Mouse (Mus musculus): ENCODE results near the gene Pramef8. TPM values are rescaled to one million over a fixed set of nuclear protein-coding genes. Genes with fewer than 3 reads are reported as not detected.
A peak's percentile ranks its signal among the peaks of the same experiment; 100 is the strongest.

The Pramef8 gene
- polyA plus RNA-seq (2012; ENCODE audit: insufficient read depth, insufficient read length, low replicate concordance, missing spikeins) = not detected in 2 replicates

DNA sequence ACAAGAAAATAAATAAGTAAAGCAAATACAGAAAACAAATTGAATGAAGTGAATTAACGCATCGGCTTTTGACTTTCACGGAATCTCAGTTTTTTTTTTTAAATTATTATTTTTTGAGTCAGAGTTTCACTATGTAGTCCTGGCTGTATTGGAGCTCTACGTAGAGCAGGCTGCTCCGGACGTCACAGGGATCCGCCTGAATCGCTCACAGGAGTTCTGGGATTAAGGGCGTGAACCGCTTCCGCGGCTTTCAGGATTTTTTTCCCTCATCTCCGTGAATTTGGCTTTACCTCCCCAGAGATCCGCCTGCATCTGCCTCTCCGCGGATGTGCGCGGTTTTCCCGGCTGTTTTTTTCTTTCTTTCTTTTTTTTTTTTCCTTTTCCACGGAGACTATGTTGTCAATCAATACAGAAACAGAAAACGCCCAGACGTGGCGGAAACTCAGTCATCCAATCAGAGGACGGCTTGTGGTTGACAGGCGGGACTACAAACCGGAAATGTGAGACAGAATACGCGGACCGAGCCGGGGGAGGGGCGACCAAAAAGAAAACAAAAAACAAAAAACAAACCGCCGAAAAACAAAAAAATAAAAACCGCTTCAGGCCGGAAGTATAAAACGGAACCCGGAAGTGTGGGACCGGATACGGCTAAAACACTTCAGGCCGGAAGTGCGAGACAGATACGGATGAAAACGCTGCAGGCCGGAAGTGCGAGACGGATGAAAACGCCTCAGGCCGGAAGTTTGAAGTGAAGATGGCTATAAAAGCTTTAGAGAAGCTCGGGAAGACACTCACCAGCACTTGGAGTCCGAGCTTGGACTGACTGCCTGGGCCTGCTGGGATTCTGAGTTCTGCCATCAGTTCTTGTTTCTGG is at the start of gene Pramef8:
Pramef8 (plus strand) TSS at position 208 of the 874 bp plus-strand sequence.
- Histone ChIP-seq H3K4me1 (ENCODE audit: control insufficient read depth, insufficient read depth, low read length) (no peaks in the 10 kb centered on the region), H3K4me3 (ENCODE audit: insufficient read depth, low read depth, low read length) (peak within 1 kb of the TSS; percentile 70), H3K27ac (ENCODE audit: insufficient read depth, low read depth, low read length) (peak within 1 kb of the TSS; percentile 43; the same call in 1 of the 2 replicates)
- WGBS = under 1% methylated on average over 50 of the region's 50 CpGs
- TF ChIP-seq POLR2A (IDR thresholded peaks at IDR 0.05; ENCODE audit: insufficient read depth, low read depth, low read length) (peak; percentile 20; the same call in 1 of the 2 replicates), CTCF (IDR thresholded peaks at IDR 0.05; ENCODE audit: insufficient read depth, low read depth, low read length) (no peak)

DNA sequence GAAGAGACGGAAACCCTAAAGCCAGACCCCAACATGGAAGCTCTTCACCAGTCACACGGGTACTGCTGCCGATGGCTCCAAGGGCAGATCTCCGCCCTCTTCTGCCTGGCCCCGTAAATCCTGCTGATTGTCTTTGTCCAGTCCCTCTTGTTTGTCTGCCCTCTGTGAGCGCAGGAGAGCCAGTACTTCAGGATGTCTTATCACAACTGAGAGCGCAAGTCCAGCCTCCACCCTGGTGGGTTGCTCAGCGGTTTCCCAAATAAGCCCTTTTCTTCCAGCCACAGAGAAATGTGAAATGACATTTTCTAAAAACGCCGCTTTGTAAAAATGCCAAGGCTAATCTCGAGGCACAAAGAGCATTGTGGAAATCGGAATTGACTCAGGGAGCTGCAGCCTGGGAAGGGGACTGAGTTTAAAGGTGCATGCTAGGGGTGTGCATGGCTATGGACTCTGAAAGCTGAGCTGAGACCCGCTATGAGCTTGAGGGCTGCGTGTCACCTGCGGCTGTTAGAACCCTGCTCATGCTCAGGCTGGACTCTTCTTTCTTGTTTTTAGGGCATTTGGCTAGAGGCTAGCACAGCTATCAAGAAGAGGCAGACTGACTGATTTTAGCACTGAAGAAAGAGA is 45.7 kb upstream of the Pramef8 start:
- H3K4me3 ChIP-seq (ENCODE audit: insufficient read depth, low read depth, low read length) = no peak overlapping the region
- peaks cover 5% of the 10 kb centered on the region for H3K4me1 ChIP-seq (ENCODE audit: control insufficient read depth, insufficient read depth, low read length)
- no peak for TF ChIP-seq POLR2A (IDR thresholded peaks at IDR 0.05; ENCODE audit: insufficient read depth, low read depth, low read length)
- no peak for TF ChIP-seq CTCF (IDR thresholded peaks at IDR 0.05; ENCODE audit: insufficient read depth, low read depth, low read length)
- WGBS = 31% methylated on average over 15 of the region's 15 CpGs
- H3K27ac ChIP-seq (ENCODE audit: insufficient read depth, low read depth, low read length) = no peak overlapping the region

DNA sequence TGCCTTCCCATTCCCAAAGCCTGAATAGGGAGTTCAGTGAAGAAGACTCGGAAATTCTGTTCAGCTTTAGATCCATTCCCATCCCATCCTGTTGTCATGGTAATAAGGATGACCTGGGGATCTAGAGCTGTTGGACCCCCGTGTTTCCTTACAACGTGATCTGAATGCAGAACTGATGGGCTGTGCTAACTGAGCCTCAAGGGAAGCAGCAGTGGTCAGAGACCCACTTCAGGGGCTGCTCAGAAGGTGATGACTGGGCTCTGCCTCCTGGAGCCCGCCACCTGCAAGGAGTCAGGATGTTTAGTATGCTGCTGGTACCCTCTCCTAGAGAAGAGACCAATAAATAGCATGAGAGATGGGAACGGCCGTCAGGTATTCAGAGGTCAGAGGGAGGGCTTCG is 32.7 kb upstream of the Pramef8 start:
- TF ChIP-seq POLR2A (IDR thresholded peaks at IDR 0.05; ENCODE audit: insufficient read depth, low read depth, low read length) (no peak), CTCF (IDR thresholded peaks at IDR 0.05; ENCODE audit: insufficient read depth, low read depth, low read length) (no peak)
- no peak overlapping the region for H3K4me3 ChIP-seq (ENCODE audit: insufficient read depth, low read depth, low read length)
- peaks cover 10% of the 10 kb centered on the region for H3K4me1 ChIP-seq (ENCODE audit: control insufficient read depth, insufficient read depth, low read length)
- no peak overlapping the region for H3K27ac ChIP-seq (ENCODE audit: insufficient read depth, low read depth, low read length)
- WGBS = 57% methylated on average over 7 of the region's 7 CpGs

DNA sequence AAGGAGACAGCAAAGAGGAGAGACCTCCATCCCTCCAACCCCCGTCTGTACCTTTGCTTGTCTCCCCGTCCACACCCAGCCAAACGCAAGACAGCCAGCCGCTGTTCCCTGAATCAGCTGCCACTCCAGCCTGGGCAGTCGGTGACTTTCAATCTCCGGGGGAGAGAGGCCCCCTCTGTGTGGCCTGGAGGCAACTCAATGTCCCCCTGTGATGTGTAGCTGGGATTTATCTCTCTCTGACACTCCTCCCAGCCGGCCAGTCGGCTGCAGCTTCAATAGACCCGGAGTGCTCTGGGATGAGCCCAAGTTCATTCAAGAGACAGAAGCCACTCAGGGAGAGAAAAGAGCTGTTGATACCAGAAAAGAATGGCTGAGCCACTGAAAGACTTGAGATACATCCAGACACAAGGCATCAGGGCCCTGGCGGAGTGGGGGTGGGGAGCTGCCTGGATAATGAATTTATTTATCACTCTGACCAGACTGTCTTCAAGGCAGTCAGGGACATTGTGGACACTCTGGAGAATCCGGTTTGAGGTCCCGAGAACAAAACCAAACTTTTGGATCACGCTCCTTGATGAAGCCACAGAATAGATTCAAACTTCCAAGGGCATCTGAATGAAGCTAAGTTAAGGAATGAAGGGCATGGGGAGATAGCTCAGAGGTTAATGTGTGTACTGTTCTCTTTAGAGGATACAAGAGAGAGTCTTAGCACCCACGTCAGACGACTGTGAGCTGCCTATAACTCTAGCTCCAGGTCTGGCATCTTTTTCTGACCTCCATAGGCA is 32.1 kb upstream of the Pramef8 start:
- 32% methylated on average over 15 of the region's 15 CpGs for WGBS
- Histone ChIP-seq H3K4me1 (ENCODE audit: control insufficient read depth, insufficient read depth, low read length) (peaks cover 10% of the 10 kb centered on the region), H3K27ac (ENCODE audit: insufficient read depth, low read depth, low read length) (no peak overlapping the region), H3K4me3 (ENCODE audit: insufficient read depth, low read depth, low read length) (no peak overlapping the region)
- TF ChIP-seq CTCF (IDR thresholded peaks at IDR 0.05; ENCODE audit: insufficient read depth, low read depth, low read length) (no peak), POLR2A (IDR thresholded peaks at IDR 0.05; ENCODE audit: insufficient read depth, low read depth, low read length) (no peak)

DNA sequence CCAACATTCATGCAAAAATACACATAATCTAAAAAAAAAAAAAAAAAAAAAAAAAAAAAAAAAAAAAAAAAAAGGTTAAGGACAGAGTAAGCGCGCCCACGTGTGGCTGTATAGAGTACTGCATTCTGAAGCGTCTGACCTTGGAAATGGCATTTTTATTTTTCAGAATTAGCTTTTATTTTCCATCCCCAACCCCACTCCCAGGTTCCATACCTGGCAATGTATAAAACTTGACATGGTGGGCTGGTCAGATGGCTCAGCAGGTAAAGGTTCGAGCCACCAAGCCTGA is 31.6 kb upstream of the Pramef8 start:
- TF ChIP-seq CTCF (IDR thresholded peaks at IDR 0.05; ENCODE audit: insufficient read depth, low read depth, low read length) = no peak
- no peak for TF ChIP-seq POLR2A (IDR thresholded peaks at IDR 0.05; ENCODE audit: insufficient read depth, low read depth, low read length)
- H3K4me1 ChIP-seq (ENCODE audit: control insufficient read depth, insufficient read depth, low read length) = peaks cover 10% of the 10 kb centered on the region
- 3% methylated on average over 5 of the region's 5 CpGs for WGBS
- H3K27ac ChIP-seq (ENCODE audit: insufficient read depth, low read depth, low read length) = no peak overlapping the region
- no peak overlapping the region for H3K4me3 ChIP-seq (ENCODE audit: insufficient read depth, low read depth, low read length)

DNA sequence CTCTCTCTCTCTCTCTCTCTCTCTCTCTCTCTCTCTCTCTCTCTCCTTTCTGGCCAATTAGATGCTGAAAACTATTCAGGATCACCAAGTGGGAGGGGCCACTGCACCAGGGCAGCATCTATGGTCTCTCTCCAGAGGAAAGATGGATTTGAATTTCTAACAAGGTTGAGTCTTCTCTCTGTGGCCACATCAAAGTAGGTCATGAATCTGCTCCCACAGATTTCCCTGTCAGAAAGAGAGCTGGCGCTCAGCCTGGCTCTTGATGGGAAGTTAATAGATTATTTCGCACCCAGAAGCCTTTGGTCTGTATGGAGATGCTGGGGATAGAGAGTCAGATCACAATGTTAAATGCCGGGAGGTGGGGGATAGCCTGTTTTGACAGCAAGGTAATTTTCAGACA is 30.1 kb upstream of the Pramef8 start:
- no peak overlapping the region for H3K4me3 ChIP-seq (ENCODE audit: insufficient read depth, low read depth, low read length)
- H3K27ac ChIP-seq (ENCODE audit: insufficient read depth, low read depth, low read length) = no peak overlapping the region
- H3K4me1 ChIP-seq (ENCODE audit: control insufficient read depth, insufficient read depth, low read length) = peaks cover 10% of the 10 kb centered on the region
- WGBS = 50% methylated on average over 3 of the region's 3 CpGs
- TF ChIP-seq POLR2A (IDR thresholded peaks at IDR 0.05; ENCODE audit: insufficient read depth, low read depth, low read length) (no peak), CTCF (IDR thresholded peaks at IDR 0.05; ENCODE audit: insufficient read depth, low read depth, low read length) (no peak)

DNA sequence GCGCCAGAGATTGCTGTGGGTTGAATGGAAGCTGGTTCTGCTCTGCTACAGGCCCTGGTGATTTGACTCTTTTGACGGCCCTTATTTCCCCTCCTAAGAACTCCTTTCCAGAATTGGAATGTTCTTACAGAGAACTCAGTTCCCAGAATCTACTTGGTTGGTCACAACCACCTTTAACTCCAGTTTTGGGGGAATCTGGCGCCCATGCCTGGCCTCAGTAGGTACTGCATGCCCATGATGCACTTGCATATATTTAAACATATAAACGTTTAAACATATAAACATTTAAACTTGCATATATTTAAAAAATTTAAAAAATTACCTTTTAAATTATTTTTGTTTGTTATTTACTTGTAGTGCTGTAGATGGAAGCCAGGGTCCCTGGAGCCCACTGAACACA is 28.6 kb upstream of the Pramef8 start:
- Histone ChIP-seq H3K4me3 (ENCODE audit: insufficient read depth, low read depth, low read length) (no peak overlapping the region), H3K4me1 (ENCODE audit: control insufficient read depth, insufficient read depth, low read length) (peaks cover 10% of the 10 kb centered on the region), H3K27ac (ENCODE audit: insufficient read depth, low read depth, low read length) (no peak overlapping the region)
- TF ChIP-seq CTCF (IDR thresholded peaks at IDR 0.05; ENCODE audit: insufficient read depth, low read depth, low read length) (no peak), POLR2A (IDR thresholded peaks at IDR 0.05; ENCODE audit: insufficient read depth, low read depth, low read length) (no peak)
- 54% methylated on average over 4 of the region's 4 CpGs for WGBS

DNA sequence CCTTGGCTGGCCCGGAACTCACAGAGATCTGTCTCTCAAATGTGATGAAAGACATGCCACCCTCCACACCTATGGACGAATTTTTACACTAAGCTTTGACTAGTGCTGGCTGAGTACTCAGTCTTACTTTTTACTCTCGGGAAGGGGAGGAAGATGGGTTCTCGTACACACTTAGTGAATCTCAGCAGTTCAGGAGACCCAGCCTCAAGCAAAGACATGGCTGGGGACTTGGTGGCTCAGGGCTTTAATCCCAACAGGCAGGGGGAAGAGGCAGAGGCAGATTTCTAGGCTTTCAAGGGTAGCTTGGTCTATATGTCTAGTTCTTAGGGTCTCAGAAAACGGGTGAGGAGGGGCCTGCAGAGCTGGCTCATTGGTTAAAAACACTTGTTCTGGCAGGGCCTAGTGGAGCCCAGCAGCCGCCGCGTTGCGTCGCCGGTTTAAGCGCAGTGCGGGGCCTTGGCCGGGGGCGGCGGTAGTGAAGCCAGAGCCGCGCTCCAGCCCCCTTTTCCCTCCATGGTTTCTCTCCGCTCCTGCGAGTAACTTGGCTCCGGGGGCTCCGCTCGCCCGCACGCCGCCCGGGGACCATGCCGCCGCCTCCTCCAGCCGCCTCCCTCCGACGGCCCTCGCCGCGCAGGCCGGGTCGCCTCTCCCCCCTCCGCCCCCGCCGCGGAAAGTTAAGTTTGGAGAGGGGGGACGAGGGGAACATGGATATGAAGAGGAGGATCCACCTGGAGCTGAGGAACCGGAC is 23.1 kb upstream of the Pramef8 start:
- peak overlapping the region; percentile 48 for H3K4me3 ChIP-seq (ENCODE audit: insufficient read depth, low read depth, low read length)
- no peak overlapping the region for H3K27ac ChIP-seq (ENCODE audit: insufficient read depth, low read depth, low read length)
- no peaks in the 10 kb centered on the region for H3K4me1 ChIP-seq (ENCODE audit: control insufficient read depth, insufficient read depth, low read length)
- WGBS = 8% methylated on average over 42 of the region's 43 CpGs
- TF ChIP-seq CTCF (IDR thresholded peaks at IDR 0.05; ENCODE audit: insufficient read depth, low read depth, low read length) = no peak
- TF ChIP-seq POLR2A (IDR thresholded peaks at IDR 0.05; ENCODE audit: insufficient read depth, low read depth, low read length) = no peak

Measured in olfactory bulb, adult 2 months (tissue).